Mouse (Mus musculus) bone marrow, adult 2 months (tissue): ENCODE data around the gene Ldhd.
A peak's percentile ranks its signal among the peaks of the same experiment; 100 is the strongest.

Source experiments
- CTCF ChIP-seq: fragments of 200-500 bp; IDR thresholded peaks from 2 replicates; pipeline ENCODE4 v1.5.1; 2011; ENCODE audit warnings: low read length, control low read depth; ENCODE audit not compliant: control insufficient read depth, insufficient read depth
- POLR2A ChIP-seq: fragments of 200-500 bp; IDR thresholded peaks from 2 replicates; pipeline ENCODE4 v1.6.1; 2011; ENCODE audit warnings: low read depth, mild to moderate bottlenecking, control low read depth, low read length, borderline replicate concordance; ENCODE audit not compliant: control insufficient read depth

DNA sequence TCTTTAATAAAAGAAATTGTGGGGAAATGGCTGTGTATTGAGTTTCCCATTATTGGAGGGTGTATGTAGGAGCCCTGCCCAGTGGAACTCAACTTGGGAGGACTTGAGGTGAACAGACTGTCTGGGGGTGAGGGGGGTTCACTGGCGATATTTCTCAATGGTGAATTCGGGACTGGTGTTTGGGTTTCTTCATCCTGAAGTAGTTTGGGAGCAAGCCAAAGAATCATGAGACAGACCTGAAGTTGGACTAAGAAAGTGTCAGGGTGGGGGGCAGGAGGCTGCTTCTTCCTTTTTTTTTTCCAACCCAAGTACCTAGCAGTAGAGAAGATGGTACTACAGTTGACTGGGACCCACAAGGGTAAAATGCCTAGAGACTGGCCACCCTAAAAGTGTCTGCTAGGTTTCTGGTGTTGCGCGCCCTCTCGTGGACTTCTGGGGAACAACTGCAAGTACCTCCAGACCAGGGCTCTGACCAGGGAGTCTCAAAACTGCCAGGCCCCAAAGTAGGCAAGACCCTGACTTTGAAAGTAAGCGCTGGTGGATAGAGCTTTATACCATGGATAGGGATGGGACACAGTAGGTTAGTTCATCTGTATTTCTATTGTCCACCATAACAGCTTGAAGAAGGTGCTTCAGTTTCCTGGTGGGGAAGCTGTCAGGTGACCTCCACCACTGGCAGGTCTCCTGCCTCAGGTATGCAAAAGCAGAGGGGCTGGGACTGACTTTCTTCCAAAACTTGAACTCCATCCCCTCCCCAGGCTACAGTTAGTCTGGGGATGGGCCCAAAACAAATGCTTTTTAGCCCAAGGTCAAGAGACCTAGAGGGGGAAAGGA is 4.3 kb downstream of the Ldhd start:
- TF ChIP-seq CTCF (peak; percentile 87), POLR2A (no peak)
